Mouse (Mus musculus) midbrain, embryonic 12.5 days (tissue): ENCODE measurements around the gene Zfp62. TPM values are rescaled to one million over a fixed set of nuclear protein-coding genes. Genes with fewer than 3 reads are reported as not detected.

Experiments used
- ATAC-seq: fragments of 200-750 bp; cut with Nextera tagmentation; 2 replicates; pipeline ENCODE4 v1.8.0; 2017; ENCODE audit warnings: low read depth, moderate TSS enrichment, moderate library complexity; ENCODE audit not compliant: low FRiP score
- H3K27ac ChIP-seq: fragments of 300-500 bp; sonication (generic); replicated peaks from 2 replicates; pipeline ENCODE4 v1.5.1; 2016; ENCODE audit warnings: mild to moderate bottlenecking
- H3K27me3 ChIP-seq: fragments of 300-500 bp; sonication (generic); 2 replicates; pipeline ENCODE4 v1.6.1; 2016; ENCODE audit warnings: mild to moderate bottlenecking
- H3K36me3 ChIP-seq: fragments of 300-500 bp; sonication (generic); 2 replicates; pipeline ENCODE4 v1.6.1; 2016
- H3K4me1 ChIP-seq: fragments of 300-500 bp; sonication (generic); 2 replicates; pipeline ENCODE4 v1.6.1; 2016
- H3K4me2 ChIP-seq: fragments of 300-500 bp; sonication (generic); replicated peaks from 2 replicates; pipeline ENCODE4 v1.6.1; 2016; ENCODE audit warnings: mild to moderate bottlenecking, moderate library complexity
- H3K4me3 ChIP-seq: fragments of 300-500 bp; sonication (generic); 2 replicates; pipeline ENCODE4 v1.5.1; 2016; ENCODE audit warnings: mild to moderate bottlenecking
- H3K9ac ChIP-seq: fragments of 300-500 bp; sonication (generic); replicated peaks from 2 replicates; pipeline ENCODE4 v1.6.1; 2016; ENCODE audit warnings: mild to moderate bottlenecking, moderate library complexity
- H3K9me3 ChIP-seq: fragments of 300-500 bp; sonication (generic); 2 replicates; pipeline ENCODE4 v1.6.1; 2016; ENCODE audit warnings: mild to moderate bottlenecking
- WGBS: fragments of 180-500 bp; shearing (Covaris S2); methylation state at CpG from one replicate; pipeline ENCODE4 v1.1.7; 2016; 5-methylcytosine and 5-hydroxymethylcytosine counted together
- polyA plus RNA-seq: library from polyadenylated mRNA; unstranded; fragments of >200 nt; fragmentation: Nextera tagmentation; extraction: Ambion mirVana; gene quantifications from 2 replicates; pipeline ENCODE4 v1.2.1, GENCODE M21; 2016

Gene Zfp62
- polyA plus RNA-seq, 1 experiment from 2014 or later, result 60.8 TPM

DNA sequence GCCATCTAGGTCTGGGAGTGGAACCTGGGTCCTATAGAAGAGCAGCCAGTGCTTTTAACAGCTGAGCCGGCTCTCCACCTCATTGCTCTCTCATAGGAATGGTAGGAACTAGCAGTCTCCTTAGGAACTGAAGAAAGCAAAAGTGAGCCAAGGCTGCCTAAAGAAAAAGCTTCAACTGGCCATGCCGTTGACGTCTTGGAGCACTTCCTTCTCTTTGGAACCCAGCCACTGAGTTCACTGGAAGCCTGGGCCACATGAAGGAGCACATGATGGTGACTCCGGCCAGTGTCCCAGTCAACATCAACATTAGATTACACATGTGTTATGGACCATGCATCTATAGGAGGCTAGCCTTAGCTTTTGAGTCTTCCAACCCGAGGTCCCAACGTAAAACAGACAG is 49.9 kb downstream of the Zfp62 start:
- H3K9ac ChIP-seq, result no peak overlapping the region
- no peaks in the 10 kb centered on the region for H3K27me3 ChIP-seq
- H3K4me1 ChIP-seq, result peaks cover 18% of the 10 kb centered on the region
- H3K4me2 ChIP-seq, result no peak overlapping the region
- H3K27ac ChIP-seq, result no peak overlapping the region
- no peak for ATAC-seq
- no peak overlapping the region for H3K4me3 ChIP-seq
- H3K36me3 ChIP-seq, result peaks cover 15% of the 10 kb centered on the region
- no peaks in the 10 kb centered on the region for H3K9me3 ChIP-seq
- WGBS, result 95% methylated on average over 6 of the region's 6 CpGs

DNA sequence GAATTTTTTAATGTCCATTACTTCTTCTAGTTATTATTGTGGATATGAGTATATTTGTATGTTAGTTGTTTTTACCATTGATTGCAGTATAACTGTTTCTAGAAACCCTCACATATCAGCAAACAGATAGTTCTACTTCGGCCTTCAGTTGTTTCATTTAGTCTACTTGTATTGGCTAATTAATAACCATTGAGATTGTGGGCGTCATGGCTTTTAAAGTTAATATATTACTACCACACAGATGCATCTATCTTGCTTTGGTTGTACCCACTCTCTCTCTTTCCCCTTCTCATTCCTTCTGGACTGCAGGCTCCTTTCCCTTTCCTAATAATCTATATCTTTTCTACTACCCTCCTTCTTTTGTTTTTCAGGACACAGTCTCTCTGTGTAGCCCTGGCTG is 56.2 kb downstream of the Zfp62 start:
- Histone ChIP-seq H3K27me3 (no peaks in the 10 kb centered on the region), H3K4me2 (no peak overlapping the region), H3K27ac (no peak overlapping the region), H3K9ac (no peak overlapping the region), H3K4me1 (no peaks in the 10 kb centered on the region), H3K36me3 (peaks cover 31% of the 10 kb centered on the region), H3K9me3 (no peaks in the 10 kb centered on the region), H3K4me3 (no peak overlapping the region)
- no peak for ATAC-seq
- 97% methylated on average over 2 of the region's 2 CpGs for WGBS

DNA sequence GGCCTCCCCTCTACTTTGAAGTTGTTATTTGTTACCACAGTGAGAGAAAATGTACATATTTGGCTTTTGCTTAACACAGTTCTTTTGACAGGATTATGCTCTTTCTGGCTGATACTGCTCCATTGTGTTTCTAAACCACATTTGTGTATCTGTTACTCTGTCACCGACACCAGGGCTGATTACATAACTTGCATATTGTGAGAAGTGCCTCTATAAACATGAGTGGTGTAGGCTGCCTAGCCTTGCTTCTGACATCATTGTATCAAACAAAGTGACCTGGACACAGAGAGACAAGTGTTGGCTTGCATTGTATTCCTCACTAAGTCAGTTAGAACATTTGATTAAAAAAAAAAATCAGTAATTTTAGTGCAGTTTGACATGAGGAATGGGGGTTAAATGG is 56.7 kb downstream of the Zfp62 start:
- no peaks in the 10 kb centered on the region for H3K4me1 ChIP-seq
- H3K9ac ChIP-seq, result no peak overlapping the region
- no peaks in the 10 kb centered on the region for H3K9me3 ChIP-seq
- peaks cover 27% of the 10 kb centered on the region for H3K36me3 ChIP-seq
- H3K27me3 ChIP-seq, result no peaks in the 10 kb centered on the region
- ATAC-seq, result no peak
- WGBS, result 89% methylated on average over 1 of the region's 1 CpGs
- H3K4me3 ChIP-seq, result no peak overlapping the region
- no peak overlapping the region for H3K4me2 ChIP-seq
- H3K27ac ChIP-seq, result no peak overlapping the region

DNA sequence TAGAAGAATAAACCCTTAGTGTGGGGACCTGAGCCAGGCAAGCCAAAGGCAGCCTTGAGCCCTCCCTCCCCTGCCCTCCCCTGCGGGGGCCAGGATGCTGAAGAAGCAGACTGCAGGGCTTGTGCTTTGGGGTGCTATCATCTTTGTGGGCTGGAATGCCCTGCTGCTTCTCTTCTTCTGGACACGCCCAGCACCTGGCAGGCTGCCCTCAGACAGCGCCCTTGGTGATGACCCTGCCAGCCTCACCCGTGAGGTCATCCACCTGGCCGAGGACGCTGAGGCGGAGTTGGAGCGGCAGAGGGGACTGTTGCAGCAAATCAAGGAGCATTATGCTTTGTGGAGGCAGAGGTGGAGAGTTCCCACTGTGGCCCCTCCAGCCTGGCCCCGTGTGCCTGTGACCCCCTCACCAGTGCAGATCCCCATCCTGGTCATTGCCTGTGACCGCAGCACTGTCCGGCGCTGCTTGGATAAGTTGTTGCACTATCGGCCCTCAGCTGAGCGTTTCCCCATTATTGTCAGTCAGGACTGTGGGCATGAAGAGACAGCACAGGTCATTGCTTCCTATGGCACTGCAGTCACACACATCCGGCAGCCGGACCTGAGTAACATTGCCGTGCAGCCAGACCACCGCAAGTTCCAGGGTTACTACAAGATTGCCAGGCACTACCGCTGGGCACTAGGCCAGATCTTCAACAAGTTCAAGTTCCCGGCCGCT is 57.7 kb downstream of the Zfp62 start:
- H3K9me3 ChIP-seq, result no peaks in the 10 kb centered on the region
- WGBS, result 95% methylated on average over 21 of the region's 21 CpGs

DNA sequence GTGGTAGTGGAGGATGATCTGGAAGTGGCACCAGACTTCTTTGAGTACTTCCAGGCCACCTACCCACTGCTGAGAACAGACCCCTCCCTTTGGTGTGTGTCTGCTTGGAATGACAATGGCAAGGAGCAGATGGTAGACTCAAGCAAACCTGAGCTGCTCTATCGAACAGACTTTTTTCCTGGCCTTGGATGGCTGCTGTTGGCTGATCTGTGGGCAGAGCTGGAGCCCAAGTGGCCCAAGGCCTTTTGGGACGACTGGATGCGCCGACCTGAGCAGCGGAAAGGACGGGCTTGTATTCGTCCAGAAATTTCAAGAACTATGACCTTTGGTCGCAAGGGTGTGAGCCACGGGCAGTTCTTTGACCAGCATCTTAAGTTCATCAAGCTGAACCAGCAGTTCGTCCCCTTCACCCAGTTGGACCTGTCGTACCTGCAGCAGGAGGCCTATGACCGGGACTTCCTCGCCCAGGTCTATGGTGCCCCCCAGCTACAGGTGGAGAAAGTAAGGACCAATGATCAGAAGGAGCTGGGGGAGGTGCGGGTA is 58.3 kb downstream of the Zfp62 start:
- H3K27me3 ChIP-seq, result no peaks in the 10 kb centered on the region
- no peak for ATAC-seq
- H3K4me2 ChIP-seq, result no peak overlapping the region
- no peak overlapping the region for H3K9ac ChIP-seq
- H3K9me3 ChIP-seq, result no peaks in the 10 kb centered on the region
- no peak overlapping the region for H3K4me3 ChIP-seq
- peaks cover 25% of the 10 kb centered on the region for H3K36me3 ChIP-seq
- H3K4me1 ChIP-seq, result no peaks in the 10 kb centered on the region
- 95% methylated on average over 14 of the region's 14 CpGs for WGBS
- no peak overlapping the region for H3K27ac ChIP-seq

More for the DNA sequence above, 57.7 kb downstream of the Zfp62 start:
- ATAC-seq, result no peak
- Histone ChIP-seq H3K4me3 (no peak overlapping the region), H3K27me3 (no peaks in the 10 kb centered on the region), H3K4me2 (no peak overlapping the region), H3K36me3 (peaks cover 25% of the 10 kb centered on the region), H3K27ac (no peak overlapping the region), H3K9ac (no peak overlapping the region), H3K4me1 (no peaks in the 10 kb centered on the region)

DNA sequence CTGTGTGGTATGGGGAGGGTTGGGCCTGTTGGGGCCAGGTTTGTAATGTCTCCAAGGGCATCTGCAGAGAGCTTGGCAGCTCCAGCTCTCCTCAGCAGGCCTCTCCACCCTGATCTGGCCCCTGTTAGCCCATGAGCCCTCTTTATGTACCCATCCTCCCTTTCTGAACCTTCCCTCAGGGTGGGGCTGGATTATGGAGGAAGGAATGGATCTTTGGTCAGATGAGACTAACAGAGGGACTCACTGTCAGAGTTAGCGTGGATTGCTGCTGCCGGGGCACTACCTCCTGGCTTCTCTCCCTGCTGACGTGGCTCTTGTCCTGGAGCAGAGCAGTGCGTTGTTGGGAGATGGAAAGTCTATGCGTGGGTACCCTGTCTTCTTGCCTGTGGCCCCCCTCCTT is 59.2 kb downstream of the Zfp62 start:
- Histone ChIP-seq H3K9ac (no peak overlapping the region), H3K27ac (no peak overlapping the region), H3K9me3 (no peaks in the 10 kb centered on the region), H3K4me1 (no peaks in the 10 kb centered on the region), H3K27me3 (no peaks in the 10 kb centered on the region), H3K36me3 (peaks cover 25% of the 10 kb centered on the region), H3K4me2 (no peak overlapping the region), H3K4me3 (no peak overlapping the region)
- WGBS, result 95% methylated on average over 5 of the region's 5 CpGs
- 0 out of 2 replicates have a peak, but pooled peaks have one; percentile 6 for ATAC-seq

DNA sequence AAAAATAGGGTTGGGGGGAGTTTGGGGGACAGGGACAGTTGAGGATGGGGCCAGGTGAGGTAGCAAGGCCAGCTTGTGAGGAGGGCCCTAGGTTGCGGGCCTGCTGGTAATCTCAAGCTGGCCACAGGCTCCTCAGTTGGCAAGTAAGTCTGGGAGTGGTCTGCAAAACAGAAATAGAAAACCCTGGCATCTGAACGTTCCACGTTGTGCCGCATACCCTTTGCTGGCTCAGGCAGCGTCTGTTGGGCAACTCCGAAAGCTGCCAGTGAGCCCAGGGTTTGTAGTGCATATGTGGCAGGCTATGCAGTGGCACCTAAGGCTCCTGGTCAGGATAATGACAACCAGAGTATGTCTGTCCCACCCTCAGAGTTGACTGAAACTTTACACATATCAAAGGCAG is 60.1 kb downstream of the Zfp62 start:
- no peak overlapping the region for H3K9ac ChIP-seq
- 94% methylated on average over 6 of the region's 6 CpGs for WGBS
- no peak for ATAC-seq

DNA sequence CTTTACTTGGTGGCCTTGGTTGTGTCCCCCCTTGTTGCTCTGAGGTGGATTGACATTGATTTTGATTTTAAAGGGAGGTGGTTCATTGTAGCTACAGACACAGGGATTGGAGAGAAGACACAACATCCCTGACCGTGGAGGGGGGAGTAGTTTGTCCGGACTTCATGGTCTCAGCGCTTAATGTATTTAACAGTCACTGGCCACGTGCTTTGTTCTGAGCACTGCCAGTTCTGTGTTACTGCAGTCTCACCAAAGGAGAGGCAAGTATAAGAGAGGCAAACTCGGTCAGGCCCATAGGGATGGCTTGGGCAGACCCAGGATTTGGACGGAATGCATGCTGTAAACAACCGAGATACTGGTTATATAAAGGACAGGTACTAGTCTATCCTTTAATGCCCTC is 61.0 kb downstream of the Zfp62 start:
- WGBS, result 83% methylated on average over 7 of the region's 7 CpGs
- Histone ChIP-seq H3K27ac (no peak overlapping the region), H3K27me3 (no peaks in the 10 kb centered on the region), H3K4me1 (no peaks in the 10 kb centered on the region), H3K4me2 (no peak overlapping the region), H3K9ac (no peak overlapping the region), H3K9me3 (no peaks in the 10 kb centered on the region), H3K36me3 (peaks cover 25% of the 10 kb centered on the region), H3K4me3 (no peak overlapping the region)
- no peak for ATAC-seq

More for the DNA sequence above, 60.1 kb downstream of the Zfp62 start:
- Histone ChIP-seq H3K4me3 (no peak overlapping the region), H3K27me3 (no peaks in the 10 kb centered on the region), H3K27ac (no peak overlapping the region), H3K36me3 (peaks cover 25% of the 10 kb centered on the region), H3K4me1 (no peaks in the 10 kb centered on the region), H3K4me2 (no peak overlapping the region), H3K9me3 (no peaks in the 10 kb centered on the region)

DNA sequence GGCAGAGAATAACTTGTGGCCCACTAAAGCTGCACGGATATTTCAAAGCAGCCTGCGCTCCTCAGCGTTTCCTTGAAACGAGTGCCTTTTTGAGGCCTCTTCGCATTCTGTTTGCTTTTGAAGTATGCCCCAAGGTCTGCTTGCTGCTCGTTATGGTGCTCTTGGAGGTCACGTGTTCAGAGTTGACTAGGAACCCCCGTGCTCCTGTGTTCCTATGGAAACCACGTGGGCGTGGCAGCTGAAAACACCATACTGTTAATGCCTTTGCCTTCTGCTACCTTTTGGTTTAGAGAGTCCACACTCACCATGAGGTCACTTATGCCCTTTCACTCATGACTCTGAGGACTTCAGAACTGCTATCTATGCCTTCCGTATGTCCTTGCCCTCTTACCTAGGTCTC is 61.5 kb downstream of the Zfp62 start:
- H3K4me3 ChIP-seq, result no peak overlapping the region
- H3K36me3 ChIP-seq, result peaks cover 25% of the 10 kb centered on the region
- H3K27ac ChIP-seq, result no peak overlapping the region
- WGBS, result 80% methylated on average over 11 of the region's 11 CpGs
- no peak overlapping the region for H3K9ac ChIP-seq
- H3K27me3 ChIP-seq, result no peaks in the 10 kb centered on the region
- no peaks in the 10 kb centered on the region for H3K9me3 ChIP-seq
- no peak overlapping the region for H3K4me2 ChIP-seq
- H3K4me1 ChIP-seq, result no peaks in the 10 kb centered on the region
- no peak for ATAC-seq

DNA sequence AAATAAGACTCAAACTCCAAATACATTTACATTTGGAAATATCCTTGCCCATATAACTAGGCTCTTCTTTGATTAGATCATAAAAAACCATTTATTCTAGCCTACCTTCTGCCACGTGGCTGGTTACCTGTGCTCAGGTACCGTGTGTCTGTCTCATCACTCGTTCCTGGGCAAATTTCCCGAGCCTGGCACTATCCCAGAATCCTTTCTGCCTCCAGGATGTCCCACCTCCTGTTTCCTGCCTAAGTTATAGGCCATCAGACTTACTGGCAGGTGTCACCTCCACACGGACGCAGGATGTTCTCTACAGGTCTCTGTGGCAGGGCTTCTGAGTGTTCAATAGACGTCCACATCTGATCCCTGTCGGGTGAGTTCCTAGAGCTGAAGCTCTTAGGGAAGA is 62.0 kb downstream of the Zfp62 start:
- H3K4me3 ChIP-seq, result no peak overlapping the region
- no peak overlapping the region for H3K9ac ChIP-seq
- WGBS, result 85% methylated on average over 8 of the region's 8 CpGs
- no peak overlapping the region for H3K4me2 ChIP-seq
- no peaks in the 10 kb centered on the region for H3K4me1 ChIP-seq
- no peak for ATAC-seq
- no peaks in the 10 kb centered on the region for H3K27me3 ChIP-seq
- H3K27ac ChIP-seq, result no peak overlapping the region
- peaks cover 25% of the 10 kb centered on the region for H3K36me3 ChIP-seq
- no peaks in the 10 kb centered on the region for H3K9me3 ChIP-seq

DNA sequence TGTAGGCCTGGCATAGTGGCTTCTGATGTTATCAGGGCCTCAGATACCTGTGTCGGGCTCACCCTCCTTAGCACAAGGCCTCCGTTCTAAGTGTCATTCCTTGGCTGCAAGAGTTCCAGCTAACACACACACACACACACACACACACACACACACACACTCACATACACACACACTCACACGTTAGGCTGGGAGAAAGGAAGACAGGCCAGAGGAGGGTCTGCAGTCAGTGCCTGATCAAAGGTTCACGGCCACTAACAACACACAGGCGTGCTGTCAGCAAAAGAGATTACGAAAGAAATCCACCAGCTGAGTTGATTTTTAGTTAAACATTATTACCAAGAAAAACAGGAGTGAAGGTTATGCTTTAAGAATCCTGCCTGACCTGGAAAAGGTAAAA is 63.6 kb downstream of the Zfp62 start:
- no peak overlapping the region for H3K4me2 ChIP-seq
- no peak overlapping the region for H3K4me3 ChIP-seq
- no peaks in the 10 kb centered on the region for H3K27me3 ChIP-seq
- no peaks in the 10 kb centered on the region for H3K4me1 ChIP-seq
- 92% methylated on average over 6 of the region's 6 CpGs for WGBS
- no peak overlapping the region for H3K9ac ChIP-seq
- peaks cover 11% of the 10 kb centered on the region for H3K36me3 ChIP-seq
- no peak for ATAC-seq
- H3K9me3 ChIP-seq, result no peaks in the 10 kb centered on the region
- H3K27ac ChIP-seq, result no peak overlapping the region

DNA sequence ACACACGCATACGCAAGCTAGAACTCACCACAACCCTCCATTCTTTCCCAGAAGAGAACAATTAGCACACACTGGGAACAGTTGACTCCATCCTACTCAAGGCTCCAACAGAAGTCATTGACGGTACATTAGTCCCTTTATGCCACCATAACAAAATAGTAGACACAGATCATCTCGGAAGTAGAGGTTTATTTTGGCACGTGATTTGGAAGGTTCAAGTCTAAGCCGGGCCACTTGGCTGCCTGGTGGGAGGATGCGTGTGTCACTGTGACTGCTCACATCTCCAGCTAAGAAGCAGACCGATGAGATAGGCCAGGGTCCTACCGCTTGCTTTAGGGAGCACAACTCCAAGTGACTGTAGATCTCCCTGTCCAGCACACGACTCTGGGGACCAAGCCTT is 64.2 kb downstream of the Zfp62 start:
- Histone ChIP-seq H3K27ac (no peak overlapping the region), H3K27me3 (no peaks in the 10 kb centered on the region), H3K36me3 (peaks cover 4% of the 10 kb centered on the region; the same call in 1 of the 2 replicates), H3K9ac (no peak overlapping the region), H3K4me2 (no peak overlapping the region), H3K9me3 (no peaks in the 10 kb centered on the region), H3K4me3 (no peak overlapping the region), H3K4me1 (no peaks in the 10 kb centered on the region)
- 90% methylated on average over 10 of the region's 10 CpGs for WGBS
- no peak for ATAC-seq
